Mouse (Mus musculus) splenic B cell, adult 2 months (primary cell): ENCODE results near the gene Afap1l2.
A peak's percentile ranks its signal among the peaks of the same experiment; 100 is the strongest.

Experiments used
- DNase-seq: peaks from one replicate; pipeline ENCODE4 v3.0.0-alpha.2; 2011; ENCODE audit warnings: low read depth, low spot score
- H3K27me3 ChIP-seq: 2 replicates; pipeline ENCODE4 v1.6.1; 2012; ENCODE audit warnings: mild to moderate bottlenecking, low read length, moderate library complexity, mixed read lengths; ENCODE audit not compliant: control insufficient read depth, poor library complexity, insufficient read depth, severe bottlenecking
- H3K36me3 ChIP-seq: 2 replicates; pipeline ENCODE4 v1.6.1; 2012; ENCODE audit warnings: mild to moderate bottlenecking, low read length, moderate library complexity, mixed read lengths; ENCODE audit not compliant: control insufficient read depth, poor library complexity, insufficient read depth, severe bottlenecking

Afap1l2 gene

DNA sequence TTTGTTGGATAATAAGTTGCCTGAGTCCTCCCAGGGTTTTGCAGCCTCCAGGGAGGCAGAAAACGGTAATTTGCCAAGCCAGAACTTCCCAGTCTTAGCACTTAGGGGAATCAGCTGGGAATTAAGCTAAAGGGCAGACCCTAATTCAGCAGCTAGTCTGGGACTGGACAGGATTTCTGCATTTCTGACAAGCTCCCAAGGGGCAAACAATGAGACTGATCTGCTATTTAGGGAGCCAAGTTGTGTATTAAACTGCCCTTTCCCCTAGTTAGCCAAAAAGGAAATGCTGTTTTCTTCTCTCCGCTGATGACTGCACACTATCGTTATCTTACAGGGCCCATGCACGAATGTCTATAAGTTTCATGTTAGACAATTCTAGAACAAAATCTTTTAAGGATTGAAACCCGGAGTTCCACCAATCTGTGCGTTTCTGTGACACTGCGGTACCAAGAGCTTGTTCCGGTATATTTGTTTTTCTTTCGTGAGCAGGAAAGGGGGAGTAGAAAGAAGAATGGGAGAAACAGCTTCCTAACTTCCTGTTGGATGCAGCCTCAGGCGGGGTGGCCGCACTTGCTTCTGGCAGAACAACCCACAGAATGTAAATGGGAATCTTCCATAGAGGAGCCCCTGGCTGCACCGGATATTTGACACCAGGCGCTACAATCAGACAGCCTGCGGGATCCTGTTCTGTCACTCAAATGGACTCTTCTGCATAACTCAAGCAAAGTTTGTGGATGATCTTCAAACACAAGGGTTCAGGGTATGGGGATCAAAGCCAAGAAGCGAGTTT lies 9.2 kb upstream of the Afap1l2 start:
- Histone ChIP-seq H3K36me3 (no peaks in the 10 kb centered on the region), H3K27me3 (no peaks in the 10 kb centered on the region)
- DNase-seq = no peak

- Histone ChIP-seq H3K36me3 (no peaks in the 10 kb centered on the region), H3K27me3 (no peaks in the 10 kb centered on the region)
- DNase-seq = peak; percentile 58
Measured at GRCm38 (mm10) chr19:57014808-57015207, 6.8 kb upstream of the Afap1l2 start.

DNA sequence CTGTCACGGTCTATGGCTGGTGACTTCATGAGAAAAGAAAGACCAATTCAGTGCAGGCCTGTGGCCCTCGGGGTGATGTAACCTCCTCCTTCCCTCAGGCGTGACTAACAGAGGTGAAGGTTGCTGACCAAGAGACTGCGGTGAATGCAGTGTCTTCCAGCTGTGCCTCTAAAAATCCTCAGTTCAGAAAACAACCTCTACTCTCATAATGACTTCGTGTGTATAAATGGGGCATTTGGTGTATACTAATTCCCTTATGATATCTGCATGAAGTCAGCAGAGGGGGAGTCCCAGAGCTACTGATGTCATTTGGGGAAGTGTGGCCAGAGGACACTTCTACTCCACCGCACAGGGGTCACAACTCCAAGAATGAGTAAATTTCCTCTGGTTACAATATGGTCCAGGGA lies 5.2 kb upstream of the Afap1l2 start:
- DNase-seq = peak; percentile 77
- H3K36me3 ChIP-seq = no peaks in the 10 kb centered on the region
- H3K27me3 ChIP-seq = no peaks in the 10 kb centered on the region; the same call in 1 of the 2 replicates

- peak; percentile 49 for DNase-seq
- Histone ChIP-seq H3K27me3 (no peaks in the 10 kb centered on the region; the same call in 1 of the 2 replicates), H3K36me3 (no peaks in the 10 kb centered on the region)
Measured at GRCm38 (mm10) chr19:57012068-57012467, 4.0 kb upstream of the Afap1l2 start.

DNA sequence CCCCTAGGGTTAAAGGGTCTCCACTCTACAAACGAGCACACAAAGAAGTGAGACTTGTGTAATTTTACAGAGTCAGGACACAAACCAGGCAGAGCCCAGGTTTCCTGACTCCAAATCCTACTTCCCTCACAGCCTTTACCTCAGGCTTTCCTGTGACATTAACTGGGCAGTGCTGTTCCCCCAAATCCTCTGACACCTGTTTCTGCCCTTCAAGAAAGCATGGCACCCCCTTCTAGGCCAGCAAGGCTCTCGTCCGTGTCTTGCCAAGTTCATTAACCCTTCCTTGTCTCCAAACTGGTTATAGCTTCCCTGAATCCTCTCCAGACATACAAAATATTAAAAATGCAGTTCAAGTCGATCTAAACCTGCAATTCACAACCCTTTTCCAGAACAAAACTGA lies 2.0 kb upstream of the Afap1l2 start:
- DNase-seq = no peak
- Histone ChIP-seq H3K27me3 (no peaks in the 10 kb centered on the region; the same call in 1 of the 2 replicates), H3K36me3 (no peaks in the 10 kb centered on the region)

- no peak for DNase-seq
- H3K36me3 ChIP-seq = no peaks in the 10 kb centered on the region
- H3K27me3 ChIP-seq = no peaks in the 10 kb centered on the region; the same call in 1 of the 2 replicates
Measured at GRCm38 (mm10) chr19:57009653-57010052, 1.6 kb upstream of the Afap1l2 start.

DNA sequence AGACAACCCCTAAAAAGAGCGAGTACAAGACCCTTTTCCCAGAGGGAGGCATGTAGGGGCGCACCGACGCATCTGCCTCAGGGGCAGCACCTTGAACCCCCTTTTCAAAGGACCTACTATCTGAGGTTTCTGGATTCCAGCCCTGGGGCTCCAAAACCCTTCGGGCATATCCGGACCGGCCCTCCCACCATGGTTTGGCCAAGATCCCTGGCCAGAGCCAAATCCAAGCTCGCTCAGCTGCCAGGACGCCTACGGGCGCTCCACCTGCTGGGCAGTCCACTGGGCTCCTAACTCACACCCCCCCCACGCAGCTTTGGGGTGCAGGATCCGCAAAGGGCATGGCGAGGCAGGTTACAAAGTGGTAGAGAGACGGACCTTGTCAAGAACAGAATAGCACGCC lies 737 bp downstream of the Afap1l2 start:
- Histone ChIP-seq H3K36me3 (no peaks in the 10 kb centered on the region), H3K27me3 (no peaks in the 10 kb centered on the region; the same call in 1 of the 2 replicates)
- no peak for DNase-seq

DNA sequence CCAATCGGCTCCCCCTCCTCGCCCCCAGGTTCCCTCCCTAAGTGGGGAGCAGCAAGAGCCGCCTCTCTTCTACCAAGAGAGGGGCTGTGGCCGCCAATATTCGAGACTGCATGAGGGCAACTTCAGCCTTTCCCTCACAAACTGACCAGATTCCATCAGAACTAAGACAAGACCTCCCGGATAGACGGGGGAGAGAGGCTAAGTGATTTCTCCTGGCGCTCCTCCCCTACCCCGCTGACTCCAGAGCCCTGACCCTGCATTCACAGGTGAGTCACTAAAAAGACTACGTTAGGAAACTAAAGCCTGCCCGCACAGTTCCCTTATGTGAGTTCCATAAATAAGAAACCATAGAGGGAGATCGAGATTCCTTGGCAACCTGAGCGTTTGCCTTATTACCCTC lies 1.2 kb downstream of the Afap1l2 start:
- H3K36me3 ChIP-seq = no peaks in the 10 kb centered on the region
- H3K27me3 ChIP-seq = no peaks in the 10 kb centered on the region; the same call in 1 of the 2 replicates
- no peak for DNase-seq

DNA sequence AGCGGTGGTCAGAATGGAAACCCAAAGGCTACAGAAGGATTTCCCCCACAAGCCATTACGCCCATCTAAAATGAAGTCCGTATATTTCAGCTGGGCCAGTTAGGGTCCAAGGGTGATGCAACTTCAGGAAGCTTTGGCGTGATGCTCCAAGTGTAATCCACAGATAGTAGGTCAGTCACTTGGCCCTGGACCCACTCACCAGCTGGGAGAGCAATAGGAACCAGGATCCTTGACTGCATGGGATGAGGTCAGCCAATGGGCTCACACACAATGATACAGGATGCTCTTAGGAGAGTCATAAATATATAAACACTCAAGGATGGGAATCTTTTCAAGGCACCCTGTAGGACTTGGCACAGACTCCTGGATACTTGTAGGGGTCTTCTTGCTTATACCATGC lies 3.0 kb downstream of the Afap1l2 start:
- H3K27me3 ChIP-seq = no peaks in the 10 kb centered on the region; the same call in 1 of the 2 replicates
- no peaks in the 10 kb centered on the region for H3K36me3 ChIP-seq
- no peak for DNase-seq

- Histone ChIP-seq H3K27me3 (no peaks in the 10 kb centered on the region; the same call in 1 of the 2 replicates), H3K36me3 (no peaks in the 10 kb centered on the region)
- no peak for DNase-seq
Measured at GRCm38 (mm10) chr19:57003460-57003810, 4.6 kb downstream of the Afap1l2 start.

DNA sequence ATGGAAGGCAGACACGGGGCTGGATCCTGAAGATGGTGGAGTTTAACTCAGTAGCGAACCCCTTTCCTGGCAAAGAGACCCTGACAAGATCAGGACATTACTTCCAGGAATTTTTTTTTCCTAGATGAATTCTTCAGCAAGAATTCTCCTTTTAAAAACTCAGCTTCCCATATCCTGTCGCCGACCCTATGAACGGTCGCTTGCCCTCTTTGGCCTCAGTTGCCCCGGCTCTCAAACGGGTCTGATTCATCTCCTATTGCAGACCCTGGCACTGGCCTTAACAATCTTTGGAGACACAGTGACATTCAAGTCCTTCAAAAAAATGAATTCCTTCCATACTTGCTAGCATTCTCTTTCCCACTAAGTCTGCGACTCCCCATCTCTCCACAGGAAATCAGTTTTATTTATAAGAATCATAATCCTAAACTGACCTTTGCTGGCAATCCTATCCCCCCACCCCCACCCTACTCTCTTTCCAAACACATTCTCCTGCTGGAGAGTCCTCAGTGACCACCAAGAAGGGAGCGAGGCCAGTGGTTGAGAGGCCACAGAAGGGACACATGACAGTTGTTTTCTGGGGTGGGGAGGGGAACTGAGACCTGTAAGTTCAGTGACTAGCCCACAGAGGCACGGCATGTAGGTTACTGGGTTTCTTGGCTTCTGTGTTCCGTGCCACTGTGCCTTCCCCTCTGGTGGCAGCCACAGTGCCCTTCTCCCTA lies 5.1 kb downstream of the Afap1l2 start:
- DNase-seq = no peak
- H3K36me3 ChIP-seq = no peaks in the 10 kb centered on the region
- no peaks in the 10 kb centered on the region for H3K27me3 ChIP-seq

GRCm38 (mm10) chr19:57001926-57002325 lies 6.1 kb downstream of the Afap1l2 start:
- Histone ChIP-seq H3K36me3 (no peaks in the 10 kb centered on the region), H3K27me3 (no peaks in the 10 kb centered on the region)
- no peak for DNase-seq

GRCm38 (mm10) chr19:57000592-57000991 lies 7.4 kb downstream of the Afap1l2 start:
- no peaks in the 10 kb centered on the region for H3K27me3 ChIP-seq
- no peaks in the 10 kb centered on the region for H3K36me3 ChIP-seq
- no peak for DNase-seq

- H3K27me3 ChIP-seq = no peaks in the 10 kb centered on the region
- H3K36me3 ChIP-seq = no peaks in the 10 kb centered on the region
- DNase-seq = no peak
Measured at GRCm38 (mm10) chr19:56999781-57000180, 8.2 kb downstream of the Afap1l2 start.

- Histone ChIP-seq H3K36me3 (no peaks in the 10 kb centered on the region), H3K27me3 (no peaks in the 10 kb centered on the region)
- DNase-seq = no peak
Measured at GRCm38 (mm10) chr19:56998910-56999309, 9.1 kb downstream of the Afap1l2 start.
